Mouse (Mus musculus) thymus, adult 2 months (tissue): ENCODE data around the gene Ddit4l.

Experiments used
- CTCF ChIP-seq: fragments of 200-500 bp; IDR thresholded peaks from 2 replicates; pipeline ENCODE4 v1.5.1; 2012; ENCODE audit warnings: mild to moderate bottlenecking, control low read depth, low read length, moderate library complexity, borderline replicate concordance; ENCODE audit not compliant: control insufficient read depth, poor library complexity, insufficient read depth; ENCODE audit errors: extremely low read depth
- POLR2A ChIP-seq: fragments of 200-500 bp; IDR thresholded peaks from 2 replicates; pipeline ENCODE4 v1.6.1; 2012; ENCODE audit warnings: mild to moderate bottlenecking, low read length, control low read depth, moderate library complexity; ENCODE audit not compliant: control insufficient read depth, poor library complexity, insufficient read depth; ENCODE audit errors: extremely low read depth

DNA sequence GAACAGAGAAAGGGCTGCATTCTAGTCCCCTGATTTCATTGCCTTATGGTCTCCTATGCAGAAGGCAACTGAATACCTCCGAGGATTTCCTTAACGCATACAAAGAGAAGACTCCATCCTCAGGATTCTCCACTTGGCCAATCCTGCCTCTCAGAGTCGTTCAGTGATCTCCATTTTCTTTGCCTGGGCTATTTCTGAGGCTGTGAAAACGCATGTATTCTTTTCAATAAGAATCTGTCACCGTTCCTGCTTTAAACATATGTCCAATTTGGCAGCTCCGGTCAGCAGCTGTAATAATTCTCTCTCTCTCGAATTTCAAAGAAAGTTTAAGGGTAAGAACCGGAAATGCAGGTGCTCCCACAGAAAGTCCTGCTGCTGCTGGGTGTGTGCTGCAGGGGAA is 20.7 kb downstream of the Ddit4l start:
- no peak for TF ChIP-seq CTCF
- TF ChIP-seq POLR2A, result no peak
